Comparison of ENCODE assay signal across 10 mouse cellular contexts in the genomic region with DNA sequence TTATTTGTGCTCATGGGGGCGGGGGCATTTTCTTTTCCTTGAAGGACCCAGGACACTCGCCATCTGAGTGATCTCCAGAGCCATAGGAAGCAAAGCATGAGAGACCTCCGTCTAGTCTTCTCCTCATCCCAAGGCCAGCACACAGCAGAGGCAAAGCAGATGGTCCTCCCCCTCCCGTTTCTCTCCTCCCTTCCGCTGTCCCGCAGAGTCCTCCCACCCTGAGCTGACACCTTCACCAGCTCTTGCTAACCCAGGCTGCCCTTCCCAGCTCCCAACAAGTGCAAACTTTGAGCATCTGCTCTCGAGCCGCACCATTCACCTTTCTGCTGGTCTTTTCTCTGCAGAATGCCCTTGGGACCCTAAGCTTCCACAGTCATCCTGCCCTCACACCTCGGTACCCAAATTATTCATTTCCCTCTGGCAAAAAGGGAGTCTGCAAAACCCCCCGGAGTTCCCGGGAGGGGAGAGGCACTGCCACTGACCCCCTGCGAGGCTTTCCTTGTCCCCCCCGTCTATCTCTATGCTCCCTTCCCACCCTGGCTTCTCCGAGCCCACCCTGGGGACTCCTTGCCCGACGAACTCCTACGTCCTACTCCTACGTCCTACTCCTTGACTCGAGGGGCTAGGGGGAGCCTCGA. TPM values are rescaled to one million over a fixed set of nuclear protein-coding genes. Genes with fewer than 3 reads are reported as not detected.
DNase-seq lines count a peak whose midpoint lies in the region; ATAC-seq lines count a peak whose summit lies in the region.
"Had no signal": no experiment of that assay in that cellular context is flagged by ENCODE, and none has a peak within 500 bp of the region (broad histone marks: within the 10 kb centered on the region; RNA-seq: fewer than 3 reads in every experiment).

No protein-coding gene starts in this region.

- peaks cover 6% of the 10 kb centered on the region; the same call in 1 of the 2 replicates for H3K4me1 ChIP-seq in heart, embryonic 12.5 days (replicated peaks)
- peaks cover 16% of the 10 kb centered on the region for H3K4me1 ChIP-seq in midbrain, embryonic 15.5 days

- H3K27me3 ChIP-seq in heart, embryonic 12.5 days (replicated peaks) = peaks cover 42% of the 10 kb centered on the region
- peaks cover 12% of the 10 kb centered on the region for H3K27me3 ChIP-seq in midbrain, embryonic 15.5 days (replicated peaks)
- H3K27me3 ChIP-seq: CH12.LX had no signal

- H3K4me3 ChIP-seq in heart, embryonic 12.5 days = peak overlapping the region; percentile 83
- peak overlapping the region; percentile 71 for H3K4me3 ChIP-seq in midbrain, embryonic 15.5 days

- peak overlapping the region; percentile 100 for H3K4me2 ChIP-seq in heart, embryonic 12.5 days
- H3K4me2 ChIP-seq in midbrain, embryonic 15.5 days = peak overlapping the region; percentile 99

- no peaks in the 10 kb centered on the region for H3K9me3 ChIP-seq in heart, embryonic 12.5 days (replicated peaks)
- no peaks in the 10 kb centered on the region for H3K9me3 ChIP-seq in midbrain, embryonic 15.5 days

- DNase-seq in heart, adult 9 months (ENCODE audit: low spot score in 2 of 2) = no peak
- DNase-seq in cerebellum, adult 11-12 months = peak; percentile 93
- DNase-seq in forelimb bud, embryonic 11.5 days (ENCODE audit: low read depth, low spot score) = peak; percentile 18
- peak; percentile 29 to 45 for DNase-seq in layer of hippocampus, postnatal 10 days (ENCODE audit: low spot score in 2 of 2)
- DNase-seq in ovary, postnatal 36 days (ENCODE audit: low spot score) = no peak
- DNase-seq in thymus, postnatal 25 days = no peak

- H3K36me3 ChIP-seq in heart, embryonic 12.5 days = no peaks in the 10 kb centered on the region
- no peaks in the 10 kb centered on the region for H3K36me3 ChIP-seq in midbrain, embryonic 15.5 days (replicated peaks)

- peak overlapping the region; percentile 71 for H3K9ac ChIP-seq in heart, embryonic 12.5 days
- H3K9ac ChIP-seq in midbrain, embryonic 15.5 days = peak overlapping the region; percentile 56

- H3K27ac ChIP-seq in heart, embryonic 12.5 days (ENCODE audit: poor library complexity, severe bottlenecking) = no peak overlapping the region
- no peak overlapping the region for H3K27ac ChIP-seq in midbrain, embryonic 15.5 days

- WGBS in heart, embryonic 12.5 days = 3% methylated on average over 20 of the region's 20 CpGs
- 7% methylated on average over 20 of the region's 20 CpGs for WGBS in midbrain, embryonic 15.5 days

- ATAC-seq in heart, embryonic 12.5 days (ENCODE audit: insufficient number of reproducible peaks, low FRiP score) = no peak; the same call in 1 of the 2 replicates
- no peak for ATAC-seq in midbrain, embryonic 15.5 days (replicated peaks)

RNA-seq across cellular contexts. Expression of gene Zfp385b, which starts 3.5 kb away (rescaled TPM):
- polyA plus RNA-seq in heart, embryonic 12.5 days (2016; fragmentation: Nextera tagmentation; extraction: Ambion mirVana) = 4.3 and 4.5 TPM in 2 replicates
- 10 to 100 TPM; 42.8 to 46.9 TPM for total RNA-seq in layer of hippocampus, postnatal 10 days (2021)
- polyA plus RNA-seq in midbrain, embryonic 15.5 days (2015; fragmentation: Nextera tagmentation; extraction: Ambion mirVana) = 10.9 and 13.2 TPM in 2 replicates
- total RNA-seq: CH12.LX had no signal
- polyA plus RNA-seq: spleen, adult 2 months had no signal

Comparison
In these comparisons a context has a peak if more than half of its experiments do, and no peak if none do; other contexts are left out.
1. DNase-seq: peak in cerebellum, adult 11-12 months (single experiment), forelimb bud, embryonic 11.5 days (single experiment) and layer of hippocampus, postnatal 10 days (2 of 2); none in heart, adult 9 months (0 of 2), ovary, postnatal 36 days (single experiment) and thymus, postnatal 25 days (single experiment).